Mouse (Mus musculus): Measurements from ENCODE around the gene Ube2e1. TPM values are rescaled to one million over a fixed set of nuclear protein-coding genes. Genes with fewer than 3 reads are reported as not detected.

Gene Ube2e1
- total RNA-seq, 1 experiment from 2014 or later, result 44.5 TPM

DNA sequence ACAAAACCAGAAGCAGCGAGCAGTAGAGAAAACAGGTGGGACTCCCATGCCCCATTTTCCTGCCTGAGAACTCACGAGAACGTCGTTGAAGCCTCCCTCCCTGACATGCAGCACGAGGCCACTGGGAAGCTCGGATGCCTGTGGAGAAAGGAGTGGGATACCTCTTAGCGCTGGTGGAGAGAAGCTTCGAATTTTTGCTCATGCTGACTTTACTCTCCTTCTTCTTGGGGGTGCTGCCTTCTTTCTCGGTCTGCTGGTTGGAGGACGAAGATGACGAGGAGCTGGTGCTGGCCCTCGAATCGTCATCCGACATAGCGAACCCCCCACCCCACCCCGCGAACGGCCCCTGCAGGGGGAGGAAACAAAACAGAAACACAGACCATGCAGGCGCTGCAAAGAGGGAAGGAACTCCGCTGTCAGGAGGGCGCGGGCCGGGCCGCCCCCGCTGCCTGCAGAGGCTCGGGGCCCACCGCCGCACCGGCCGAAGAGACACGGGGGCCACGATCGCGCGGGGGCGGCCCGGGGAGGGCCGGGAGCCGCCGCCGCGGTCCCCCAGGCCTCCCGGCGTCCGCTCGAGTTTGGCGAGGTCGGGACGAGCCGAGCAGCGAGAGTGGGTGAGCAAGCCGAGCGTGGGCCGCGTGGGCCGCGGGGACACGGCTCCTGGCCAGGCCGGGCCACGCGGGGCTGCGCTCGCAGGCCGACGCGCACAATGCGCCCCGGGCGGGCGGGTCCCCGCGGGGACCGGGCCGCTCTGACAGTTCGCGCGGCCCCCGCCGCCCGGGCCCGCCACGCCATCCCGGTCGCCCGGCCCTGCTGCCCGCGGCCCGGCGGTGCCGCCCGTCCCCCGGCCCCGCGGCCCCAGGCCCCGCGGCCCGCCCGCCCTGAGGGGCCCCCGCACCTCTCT, 618 bp downstream of the Ube2e1 start:
- ATAC-seq (ENCODE audit: extremely low read depth, insufficient number of reproducible peaks, low FRiP score, poor library complexity, severe bottlenecking), result peak; percentile 36; the same call in 1 of the 2 replicates

DNA sequence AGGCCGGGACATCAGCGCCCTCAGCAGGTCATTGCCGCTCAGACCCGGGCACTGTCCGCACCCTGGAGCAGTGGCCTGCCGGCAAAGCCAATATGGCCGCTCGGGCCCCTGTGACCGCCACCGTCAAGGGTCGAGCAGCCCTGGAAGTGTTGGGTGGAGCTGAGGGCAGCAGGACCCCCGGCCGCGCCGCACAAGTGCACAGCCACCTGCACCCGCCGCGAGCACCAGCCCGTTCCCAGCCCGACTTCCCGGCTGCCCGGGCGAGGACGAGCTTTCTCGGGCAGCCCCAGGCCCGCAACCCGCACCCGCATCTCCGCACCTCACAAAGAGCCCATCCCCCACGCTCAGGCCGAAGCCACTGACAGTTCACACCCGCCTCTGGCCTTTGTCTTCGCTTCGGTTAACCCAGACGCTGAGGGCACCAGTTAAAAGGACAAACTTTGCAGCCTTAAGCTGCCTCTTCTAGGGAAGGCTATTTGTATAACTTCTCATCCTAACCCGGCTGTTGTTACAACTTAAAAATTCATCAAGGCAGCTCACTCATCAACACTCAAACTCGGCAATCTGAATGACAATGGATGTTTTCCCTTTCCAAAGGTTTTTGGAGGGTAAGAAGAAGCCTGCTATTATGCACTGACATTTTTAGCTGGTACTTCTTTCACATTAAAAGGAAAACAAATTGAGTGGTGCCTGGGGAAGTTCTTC, 4.5 kb downstream of the Ube2e1 start:
- ATAC-seq (ENCODE audit: extremely low read depth, insufficient number of reproducible peaks, low FRiP score, poor library complexity, severe bottlenecking), result no peak

DNA sequence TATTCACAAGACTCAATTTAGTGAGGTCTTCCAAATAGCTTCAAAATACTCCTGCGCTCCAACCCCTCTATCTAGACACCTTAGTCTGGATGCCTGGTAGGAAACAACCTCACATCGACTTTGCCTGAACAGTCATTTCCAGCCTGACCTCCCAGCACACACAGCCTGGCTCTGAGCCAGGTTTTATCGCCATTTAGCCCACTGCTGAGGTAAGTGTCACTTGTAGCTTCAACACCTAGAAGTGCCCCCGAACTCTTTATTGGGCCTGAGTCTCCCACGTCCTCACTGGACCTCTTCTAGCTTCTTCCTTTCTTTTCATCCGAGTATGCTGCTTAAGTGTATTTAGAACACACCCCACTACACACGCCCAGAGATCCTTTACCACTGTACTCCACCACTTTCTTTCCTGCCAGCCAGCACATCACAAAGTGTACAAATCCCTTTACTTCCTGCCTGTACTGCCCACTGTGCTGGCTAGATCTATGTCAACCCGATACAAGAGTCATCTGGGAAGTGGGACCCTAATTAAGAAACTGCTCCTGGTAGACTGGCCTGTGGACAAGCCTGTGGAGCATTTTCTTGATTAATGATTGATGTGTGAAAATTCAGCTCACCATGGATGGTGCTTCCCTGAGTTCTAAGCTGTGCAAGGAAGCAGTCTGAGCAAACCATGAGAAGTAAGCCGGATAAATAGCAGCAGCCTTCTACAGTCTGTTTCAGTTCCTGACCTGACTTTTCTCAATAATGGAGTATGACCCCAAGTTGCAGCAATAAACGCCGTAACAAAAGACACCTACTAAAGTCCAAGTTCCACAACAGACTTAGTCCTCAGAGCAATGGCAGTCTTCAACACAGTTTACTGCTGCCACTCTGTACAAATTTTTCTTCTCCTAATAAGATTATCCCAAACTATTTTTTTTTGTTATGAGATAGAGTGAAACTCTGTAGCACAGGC, 13.9 kb downstream of the Ube2e1 start:
- no peak for ATAC-seq (ENCODE audit: extremely low read depth, insufficient number of reproducible peaks, low FRiP score, poor library complexity, severe bottlenecking)

DNA sequence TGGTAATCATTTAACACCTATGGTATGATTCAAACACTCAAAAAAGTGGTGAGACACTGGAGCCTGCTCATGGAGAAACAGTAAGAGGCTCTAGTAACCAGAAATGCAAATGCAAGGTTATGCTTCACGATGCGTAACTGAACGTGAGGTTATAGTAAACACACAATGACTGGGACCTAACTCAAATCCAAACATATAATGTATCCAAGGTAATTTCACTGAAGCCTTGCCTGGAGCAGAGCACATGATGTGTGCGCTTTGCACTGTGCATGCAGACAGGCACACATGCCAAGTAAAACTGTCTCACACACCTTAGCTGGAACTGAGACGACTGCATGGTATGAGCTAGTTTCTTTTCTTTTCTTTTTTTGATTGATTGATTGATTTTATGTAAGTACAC, 27.5 kb downstream of the Ube2e1 start:
- no peak for ATAC-seq (ENCODE audit: extremely low read depth, insufficient number of reproducible peaks, low FRiP score, poor library complexity, severe bottlenecking)

DNA sequence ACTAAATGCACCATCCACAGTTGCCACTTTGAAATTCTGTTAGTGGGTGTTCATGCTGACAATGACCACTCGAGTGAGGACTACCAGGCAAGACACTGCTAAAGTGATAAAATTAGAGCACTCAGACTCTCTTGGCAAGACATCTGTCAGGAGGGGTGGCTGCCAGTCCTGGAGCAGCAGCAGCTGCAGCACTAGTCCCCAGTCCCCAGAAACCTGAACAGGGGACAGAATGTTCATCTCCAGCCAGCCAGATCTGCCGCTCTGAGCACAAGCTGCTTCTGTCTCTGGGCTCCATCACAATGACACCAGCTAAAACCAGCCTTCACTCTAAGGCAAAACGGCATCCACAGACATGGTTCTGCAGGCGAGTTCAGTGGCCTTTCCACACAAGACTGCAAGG, 28.4 kb downstream of the Ube2e1 start:
- no peak for ATAC-seq (ENCODE audit: extremely low read depth, insufficient number of reproducible peaks, low FRiP score, poor library complexity, severe bottlenecking)

DNA sequence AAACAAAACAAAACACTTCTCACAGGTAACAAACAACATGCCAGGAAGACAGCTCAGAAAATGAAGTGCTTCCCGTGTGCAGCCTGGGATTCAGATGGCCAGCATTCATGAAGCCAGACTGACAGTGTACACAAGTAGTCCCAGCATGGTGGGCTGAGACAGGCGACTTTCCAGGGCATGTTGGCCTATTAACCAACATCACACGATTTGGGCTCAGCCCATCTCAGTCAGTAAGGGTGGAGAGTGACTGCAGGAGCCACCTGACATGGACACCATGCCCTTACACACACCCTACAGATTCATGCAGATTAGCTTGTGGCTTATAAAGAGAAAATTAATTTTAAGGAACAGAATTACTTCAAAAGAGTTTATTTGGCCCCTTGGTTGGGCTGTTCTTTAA, 28.9 kb downstream of the Ube2e1 start:
- ATAC-seq (ENCODE audit: extremely low read depth, insufficient number of reproducible peaks, low FRiP score, poor library complexity, severe bottlenecking), result no peak

DNA sequence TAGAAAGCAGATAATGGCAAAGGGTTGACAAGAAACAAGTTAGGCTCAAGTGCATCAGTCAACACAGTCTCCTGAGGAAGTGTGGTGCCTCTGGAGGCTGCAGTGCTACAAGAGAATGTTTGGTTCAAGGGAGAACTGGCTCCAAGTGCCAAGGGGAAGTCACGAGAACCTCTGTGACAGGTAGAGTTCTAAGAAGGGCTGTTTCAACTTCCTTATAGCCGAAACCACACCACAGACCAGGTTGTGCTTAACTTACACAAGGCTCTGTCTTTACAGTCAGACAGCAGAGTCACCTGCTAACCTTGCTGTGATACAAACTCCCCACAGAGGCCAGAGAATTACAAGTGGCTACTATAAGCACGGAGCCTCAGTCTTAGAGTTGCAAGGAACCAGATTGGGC, 30.1 kb downstream of the Ube2e1 start:
- ATAC-seq (ENCODE audit: extremely low read depth, insufficient number of reproducible peaks, low FRiP score, poor library complexity, severe bottlenecking), result peak; percentile 76

DNA sequence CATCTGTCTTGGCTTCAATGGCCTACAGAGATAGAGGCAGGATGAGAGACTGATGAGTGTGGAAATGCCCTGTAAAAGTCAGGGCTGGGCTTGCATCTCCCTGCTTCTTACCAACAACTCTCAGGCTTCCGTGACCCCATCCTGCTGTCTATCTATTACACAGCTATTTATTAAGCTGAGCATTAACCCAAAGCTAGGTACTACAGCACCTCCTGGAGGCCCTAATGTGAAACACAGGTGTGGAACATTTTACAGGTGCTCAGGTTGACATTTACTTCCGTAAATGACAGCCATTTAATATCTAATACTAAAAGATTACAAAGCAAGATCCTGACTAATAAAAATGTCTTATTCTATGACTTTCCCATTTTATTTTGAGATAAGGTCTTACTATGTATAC, 31.0 kb downstream of the Ube2e1 start:
- ATAC-seq (ENCODE audit: extremely low read depth, insufficient number of reproducible peaks, low FRiP score, poor library complexity, severe bottlenecking), result no peak

DNA sequence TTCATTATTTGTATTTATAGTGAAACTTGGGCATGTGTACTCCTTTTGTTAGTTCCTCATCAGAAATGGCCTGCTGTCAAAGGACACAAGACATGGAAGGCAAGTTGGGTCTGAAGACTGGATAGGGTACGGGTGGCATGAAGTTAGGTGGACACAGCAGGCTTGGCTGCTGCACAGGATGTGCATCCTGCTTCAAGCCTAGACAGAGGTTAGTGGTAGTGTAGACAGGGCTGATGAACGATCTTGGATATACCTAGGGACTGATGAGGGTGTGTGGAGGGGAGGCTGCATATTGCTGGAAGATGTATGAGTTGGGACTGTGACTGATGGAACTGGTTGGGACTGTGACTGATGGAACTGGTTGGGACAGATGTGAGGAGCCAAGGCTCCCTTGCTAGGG, 32.8 kb downstream of the Ube2e1 start:
- ATAC-seq (ENCODE audit: extremely low read depth, insufficient number of reproducible peaks, low FRiP score, poor library complexity, severe bottlenecking), result no peak

DNA sequence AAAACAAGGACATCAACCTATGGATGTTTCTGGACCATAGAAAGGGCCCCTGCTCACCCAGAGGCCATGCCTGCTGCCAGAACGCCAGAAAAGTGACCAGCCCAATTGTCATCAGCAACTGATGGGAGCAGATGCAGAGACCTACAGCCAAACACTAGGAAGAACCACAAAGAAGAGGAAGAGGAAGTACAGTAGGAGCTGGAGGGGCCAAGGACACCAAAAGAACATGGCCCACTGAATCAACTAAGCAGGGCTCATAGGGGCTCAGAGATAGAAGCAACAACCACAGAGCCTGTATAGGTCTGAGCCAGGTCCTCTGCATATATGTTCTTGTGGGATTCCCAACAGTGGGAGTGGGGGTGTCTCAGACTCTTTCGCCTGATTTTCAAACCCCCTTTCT, 34.2 kb downstream of the Ube2e1 start:
- no peak for ATAC-seq (ENCODE audit: extremely low read depth, insufficient number of reproducible peaks, low FRiP score, poor library complexity, severe bottlenecking)

DNA sequence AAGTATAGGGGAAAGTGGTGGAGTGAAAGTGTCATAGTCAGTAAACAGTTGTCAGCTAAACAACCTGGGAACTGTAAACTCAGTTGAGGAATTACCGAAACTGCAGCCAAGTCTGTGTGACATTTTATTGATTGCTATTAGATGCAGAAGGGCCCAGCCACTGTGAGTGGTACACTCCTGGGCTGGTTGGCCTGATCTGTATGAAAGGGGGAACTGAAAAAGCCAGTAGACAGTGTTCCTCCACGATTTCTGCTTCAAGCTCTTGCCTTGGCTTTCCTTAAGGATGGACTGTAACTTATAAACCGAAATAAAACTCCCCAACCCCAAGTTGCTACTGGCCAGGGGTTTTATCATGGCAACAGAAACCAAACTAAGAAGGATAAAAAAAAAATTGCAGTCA, 39.1 kb downstream of the Ube2e1 start:
- no peak for ATAC-seq (ENCODE audit: extremely low read depth, insufficient number of reproducible peaks, low FRiP score, poor library complexity, severe bottlenecking)

DNA sequence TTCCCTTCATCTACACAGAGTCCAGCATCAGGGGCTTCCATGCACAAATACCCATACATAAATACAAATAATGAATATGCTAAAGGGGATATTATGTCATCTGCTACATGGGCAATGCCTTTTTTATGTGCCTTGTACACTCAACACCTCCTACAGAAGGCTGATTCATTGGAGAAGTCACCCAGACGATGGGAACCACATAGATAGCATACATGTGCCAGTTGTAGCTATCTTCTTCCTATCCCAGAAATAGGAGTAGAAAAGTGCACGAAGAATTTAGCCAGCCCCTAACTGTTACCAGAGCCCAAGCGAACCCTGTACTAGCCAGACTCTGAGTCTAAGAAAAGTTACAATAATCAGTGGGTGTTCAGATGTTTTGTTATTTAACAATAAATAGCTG, 39.5 kb downstream of the Ube2e1 start:
- no peak for ATAC-seq (ENCODE audit: extremely low read depth, insufficient number of reproducible peaks, low FRiP score, poor library complexity, severe bottlenecking)

DNA sequence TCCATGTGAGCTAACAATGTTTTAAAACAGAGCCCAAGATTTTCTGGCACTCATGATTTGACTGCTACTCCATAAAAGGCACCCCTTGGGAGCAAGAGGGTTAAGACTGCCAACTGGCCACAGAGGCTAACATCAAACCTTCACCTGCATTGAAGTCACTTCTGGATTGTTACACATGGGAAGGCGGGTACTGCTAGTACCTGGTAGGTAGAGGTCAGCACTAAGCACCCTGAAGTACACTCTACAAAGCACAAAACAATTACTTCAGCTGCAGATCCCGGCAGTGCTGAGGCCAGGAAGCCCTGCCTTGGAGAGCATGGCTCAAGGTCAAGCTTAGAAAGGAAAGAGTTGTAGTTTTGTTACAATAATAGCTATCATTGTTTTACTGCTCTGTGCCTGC, 44.3 kb downstream of the Ube2e1 start:
- no peak for ATAC-seq (ENCODE audit: extremely low read depth, insufficient number of reproducible peaks, low FRiP score, poor library complexity, severe bottlenecking)

DNA sequence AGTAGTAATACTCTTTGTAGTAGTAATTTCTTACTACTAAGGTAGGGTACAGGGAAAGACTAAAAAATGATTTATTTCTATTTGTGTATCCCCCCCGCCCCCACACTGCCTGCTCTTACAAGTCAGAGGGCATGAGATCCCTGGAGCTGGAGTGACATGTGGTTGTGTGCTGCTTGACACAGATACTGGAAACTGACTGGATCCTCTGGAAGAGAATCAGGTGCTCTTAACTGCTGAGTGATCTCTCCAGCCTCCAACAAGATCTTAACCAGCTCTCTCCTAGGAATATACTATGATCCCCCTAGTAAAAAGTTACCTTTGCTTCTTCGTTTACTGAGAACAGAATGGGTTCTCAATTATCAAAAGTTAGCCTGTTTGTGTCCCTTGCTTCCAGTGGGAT, 45.2 kb downstream of the Ube2e1 start:
- ATAC-seq (ENCODE audit: extremely low read depth, insufficient number of reproducible peaks, low FRiP score, poor library complexity, severe bottlenecking), result no peak

DNA sequence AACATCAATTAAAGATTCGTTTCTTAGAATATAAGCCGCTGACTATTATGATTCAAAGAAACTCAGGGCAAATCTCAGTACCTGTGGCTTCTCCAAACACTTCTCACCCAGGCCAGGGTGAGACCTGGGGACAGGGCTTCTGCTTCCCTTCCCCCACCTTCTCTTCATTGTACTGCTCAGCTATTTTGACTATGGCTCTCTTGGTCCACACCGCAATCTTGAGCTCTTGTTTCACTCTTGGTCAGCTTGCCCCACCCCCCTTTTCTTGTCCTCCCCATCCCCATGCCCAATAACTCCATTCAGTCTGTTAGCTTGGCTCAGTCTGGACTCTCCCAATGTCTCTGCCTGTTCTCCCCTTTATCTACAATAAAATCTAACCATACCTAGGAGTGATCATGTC, 46.2 kb downstream of the Ube2e1 start:
- no peak for ATAC-seq (ENCODE audit: extremely low read depth, insufficient number of reproducible peaks, low FRiP score, poor library complexity, severe bottlenecking)

DNA sequence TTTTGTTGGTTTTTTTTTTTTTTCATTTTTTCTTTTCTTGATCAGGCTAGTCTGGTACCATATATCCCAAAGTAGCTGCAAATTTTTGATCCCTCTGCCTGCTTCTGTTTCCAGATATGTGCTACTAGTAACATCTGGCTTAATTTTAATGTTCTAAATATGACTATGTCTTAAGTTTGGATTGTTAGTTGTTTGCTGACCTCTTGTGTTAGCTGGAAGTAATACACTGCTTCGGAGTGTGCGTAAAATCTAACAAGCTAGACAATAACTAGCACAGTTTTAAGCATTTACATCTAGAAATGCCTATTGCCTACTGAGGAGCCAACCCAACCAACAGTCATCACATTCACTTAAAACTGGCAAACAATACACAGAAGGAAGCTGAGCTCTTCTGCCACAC, 47.1 kb downstream of the Ube2e1 start:
- 0 out of 2 replicates have a peak, but pooled peaks have one; percentile 13 for ATAC-seq (ENCODE audit: extremely low read depth, insufficient number of reproducible peaks, low FRiP score, poor library complexity, severe bottlenecking)

DNA sequence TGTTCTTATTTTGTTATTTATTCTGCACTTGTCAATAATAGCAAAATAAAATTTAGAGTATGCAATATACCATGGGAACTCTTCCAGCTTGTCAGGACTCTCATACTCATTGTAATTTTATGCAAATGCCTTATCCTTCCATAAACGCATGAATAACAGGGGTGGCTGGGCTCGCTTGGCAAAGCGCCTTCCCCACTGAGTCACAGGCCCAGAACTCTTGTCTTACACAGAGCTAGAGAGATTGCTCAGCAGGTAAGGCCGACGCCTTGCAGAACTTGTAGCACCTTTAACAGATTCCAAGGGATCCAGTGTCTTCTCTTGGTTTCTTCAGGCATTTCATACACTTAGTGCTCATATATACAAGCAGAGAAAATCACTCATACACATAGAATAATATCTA, 51.3 kb downstream of the Ube2e1 start:
- no peak for ATAC-seq (ENCODE audit: extremely low read depth, insufficient number of reproducible peaks, low FRiP score, poor library complexity, severe bottlenecking)

DNA sequence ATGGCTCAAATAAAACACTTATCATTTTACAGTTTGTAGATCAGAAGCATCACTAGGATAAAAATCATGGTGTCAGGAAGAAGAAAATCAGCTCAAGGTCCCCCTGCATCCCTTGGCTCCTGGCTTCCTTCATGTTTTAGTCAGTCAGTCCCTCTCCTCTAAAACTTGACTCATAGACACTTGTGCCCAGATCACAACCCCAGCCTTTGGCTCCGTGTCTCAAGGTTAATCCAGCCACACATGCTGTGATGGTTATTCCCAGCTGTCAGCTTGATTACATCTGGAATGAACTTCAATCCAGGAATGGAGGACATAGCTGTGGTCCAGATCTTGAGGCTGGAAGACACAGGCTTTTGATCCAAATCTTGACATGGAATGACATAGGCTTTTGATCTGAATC, 57.1 kb downstream of the Ube2e1 start:
- ATAC-seq (ENCODE audit: extremely low read depth, insufficient number of reproducible peaks, low FRiP score, poor library complexity, severe bottlenecking), result no peak

DNA sequence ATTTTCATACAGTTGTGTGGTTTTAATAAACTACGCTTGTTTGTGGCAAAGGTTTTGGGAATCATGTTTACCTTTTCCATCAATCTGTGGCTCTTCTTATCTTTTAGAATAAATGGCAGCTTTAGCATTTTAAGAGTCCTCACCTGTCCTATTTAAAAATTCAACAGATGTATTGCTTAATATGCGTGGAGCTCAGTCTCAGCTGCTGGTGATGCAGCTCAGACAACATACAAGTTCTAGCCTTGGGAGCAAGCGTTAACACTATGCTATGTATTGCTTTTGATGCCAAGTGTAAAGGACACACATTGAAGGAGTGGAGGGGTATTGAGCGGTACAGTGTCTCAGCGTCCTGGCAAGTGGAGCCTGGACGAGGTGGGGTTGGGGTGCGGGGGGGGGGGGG, 60.0 kb downstream of the Ube2e1 start:
- ATAC-seq (ENCODE audit: extremely low read depth, insufficient number of reproducible peaks, low FRiP score, poor library complexity, severe bottlenecking), result no peak

Data from neutrophil, adult 5-6 weeks (primary cell).